Mouse (Mus musculus) bone marrow macrophage, adult 2 months (primary cell): ENCODE measurements around the gene Olfr1392.

Source experiments
- CTCF ChIP-seq: IDR thresholded peaks from 2 replicates; pipeline ENCODE4 v1.5.1; 2012; ENCODE audit warnings: low read depth, mild to moderate bottlenecking, low read length, moderate library complexity
- POLR2A ChIP-seq: IDR thresholded peaks from 2 replicates; pipeline ENCODE4 v1.6.1; 2012; ENCODE audit warnings: mild to moderate bottlenecking, low read depth, low read length, borderline replicate concordance

DNA sequence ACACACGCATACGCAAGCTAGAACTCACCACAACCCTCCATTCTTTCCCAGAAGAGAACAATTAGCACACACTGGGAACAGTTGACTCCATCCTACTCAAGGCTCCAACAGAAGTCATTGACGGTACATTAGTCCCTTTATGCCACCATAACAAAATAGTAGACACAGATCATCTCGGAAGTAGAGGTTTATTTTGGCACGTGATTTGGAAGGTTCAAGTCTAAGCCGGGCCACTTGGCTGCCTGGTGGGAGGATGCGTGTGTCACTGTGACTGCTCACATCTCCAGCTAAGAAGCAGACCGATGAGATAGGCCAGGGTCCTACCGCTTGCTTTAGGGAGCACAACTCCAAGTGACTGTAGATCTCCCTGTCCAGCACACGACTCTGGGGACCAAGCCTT is 17.8 kb upstream of the Olfr1392 start:
- TF ChIP-seq CTCF = no peak
- TF ChIP-seq POLR2A = no peak
